12 mouse cellular contexts compared by ENCODE assay signal in the genomic region with DNA sequence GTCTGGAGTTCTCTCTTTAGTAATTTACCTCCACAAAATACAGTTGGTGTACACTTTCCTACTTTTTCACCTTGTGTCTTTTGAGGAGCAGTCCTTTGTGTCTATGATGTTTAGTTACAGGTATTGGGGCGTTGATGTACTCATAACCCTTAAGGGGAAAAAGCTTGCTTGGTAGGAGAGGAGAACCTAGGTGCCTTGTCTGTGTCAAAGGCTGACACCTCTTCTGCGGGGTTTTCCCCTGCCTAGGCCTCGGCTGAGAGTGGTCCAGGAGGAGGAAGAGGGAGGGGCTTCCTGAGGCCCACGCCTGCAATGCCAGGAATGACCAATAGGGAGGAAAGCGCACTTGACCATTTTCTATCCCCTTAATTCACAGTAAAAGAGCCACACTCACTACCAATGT. TPM values are rescaled to one million over a fixed set of nuclear protein-coding genes. Genes with fewer than 3 reads are reported as not detected.
A peak's percentile ranks its signal among the peaks of the same experiment; 100 is the strongest.
DNase-seq lines count a peak whose midpoint lies in the region; ATAC-seq and TF ChIP-seq lines count a peak whose summit lies in the region.
"Had no signal": no experiment of that assay in that cellular context is flagged by ENCODE, and none has a peak within 500 bp of the region (broad histone marks: within the 10 kb centered on the region; RNA-seq: fewer than 3 reads in every experiment).

No protein-coding gene starts in this region.

- H3K4me1 ChIP-seq in kidney, postnatal 0 days (replicated peaks; ENCODE audit: insufficient read depth, low read length), result no peaks in the 10 kb centered on the region
- peaks cover 5% of the 10 kb centered on the region; the same call in 1 of the 2 replicates for H3K4me1 ChIP-seq in G1E (ENCODE audit: insufficient read depth, low read depth, low read length)
- H3K4me1 ChIP-seq in hindbrain, postnatal 0 days (ENCODE audit: insufficient read depth, low read length), result no peaks in the 10 kb centered on the region
- H3K4me1 ChIP-seq: forebrain, embryonic 10.5 days; limb, embryonic 13.5 days had no signal

- no peak overlapping the region for H3K4me2 ChIP-seq in kidney, postnatal 0 days (ENCODE audit: low read length)
- no peak overlapping the region for H3K4me2 ChIP-seq in hindbrain, postnatal 0 days (ENCODE audit: low read depth, low read length)
- H3K4me2 ChIP-seq: limb, embryonic 13.5 days had no signal

- H3K27me3 ChIP-seq in kidney, postnatal 0 days (ENCODE audit: insufficient read depth, low read length), result no peaks in the 10 kb centered on the region
- H3K27me3 ChIP-seq in G1E (ENCODE audit: insufficient read depth, low read length), result no peaks in the 10 kb centered on the region
- H3K27me3 ChIP-seq in hindbrain, postnatal 0 days (ENCODE audit: insufficient read depth, low read length), result no peaks in the 10 kb centered on the region
- H3K27me3 ChIP-seq: limb, embryonic 13.5 days had no signal

- H3K27ac ChIP-seq in kidney, postnatal 0 days, result no peak overlapping the region
- no peak overlapping the region for H3K27ac ChIP-seq in hindbrain, postnatal 0 days
- H3K27ac ChIP-seq: forebrain, embryonic 10.5 days; limb, embryonic 13.5 days had no signal

- no peak for ATAC-seq in kidney, postnatal 0 days (replicated peaks; ENCODE audit: low FRiP score, low read depth)
- ATAC-seq in G1E (ENCODE audit: extremely low read depth, insufficient number of reproducible peaks, low FRiP score, poor library complexity, severe bottlenecking), result no peak
- ATAC-seq in hindbrain, postnatal 0 days, result no peak
- ATAC-seq in erythroid progenitor cell, adult 5-6 weeks (replicated peaks; ENCODE audit: low FRiP score, poor library complexity, severe bottlenecking), result no peak

- DNase-seq in kidney, postnatal 0 days (ENCODE audit: low spot score), result no peak
- DNase-seq in kidney, postnatal 14 days, result no peak
- peak; percentile 75 for DNase-seq in CD4-positive helper T cell, adult 2 months (ENCODE audit: low read depth, low spot score)
- no peak for DNase-seq in G1E (ENCODE audit: low spot score)
- DNase-seq in hindbrain, postnatal 0 days (ENCODE audit: low spot score), result peak; percentile 11
- DNase-seq in frontal cortex, adult 2 months (ENCODE audit: extremely low spot score in 1 of 2, low spot score in 1 of 2), result no peak
- no peak for DNase-seq in right cerebral cortex, postnatal 25 days
- DNase-seq: cerebellum, adult 11-12 months; right cerebral cortex, postnatal 4 days had no signal

- no peaks in the 10 kb centered on the region for H3K9me3 ChIP-seq in kidney, postnatal 0 days (replicated peaks; ENCODE audit: low read length)
- H3K9me3 ChIP-seq in G1E (replicated peaks), result no peaks in the 10 kb centered on the region
- H3K9me3 ChIP-seq in hindbrain, postnatal 0 days (ENCODE audit: low read length), result no peaks in the 10 kb centered on the region
- H3K9me3 ChIP-seq: forebrain, embryonic 10.5 days; limb, embryonic 13.5 days had no signal

- no peak overlapping the region for H3K9ac ChIP-seq in kidney, postnatal 0 days (ENCODE audit: low read depth, low read length)
- no peak overlapping the region for H3K9ac ChIP-seq in hindbrain, postnatal 0 days (replicated peaks; ENCODE audit: low read length)
- H3K9ac ChIP-seq: limb, embryonic 13.5 days had no signal

- peak; percentile 32; the same call in 1 of the 2 replicates for TF ChIP-seq CTCF in kidney, postnatal 0 days (IDR thresholded peaks at IDR 0.05; ENCODE audit: low read depth)
- TF ChIP-seq CTCF in G1E (IDR thresholded peaks at IDR 0.05; ENCODE audit: low read depth, low read length), result peak; percentile 35; the same call in 1 of the 2 replicates
- TF ChIP-seq CTCF in hindbrain, postnatal 0 days (IDR thresholded peaks at IDR 0.05; ENCODE audit: low read depth), result peak; percentile 40

- WGBS in kidney, postnatal 0 days, result 46% methylated on average over 5 of the region's 5 CpGs
- 45% methylated on average over 5 of the region's 5 CpGs for WGBS in hindbrain, postnatal 0 days

- no peaks in the 10 kb centered on the region for H3K36me3 ChIP-seq in kidney, postnatal 0 days (ENCODE audit: insufficient read depth, low read length)
- H3K36me3 ChIP-seq in G1E (replicated peaks), result no peaks in the 10 kb centered on the region
- H3K36me3 ChIP-seq in hindbrain, postnatal 0 days (ENCODE audit: insufficient read depth, low read length), result no peaks in the 10 kb centered on the region
- H3K36me3 ChIP-seq: forebrain, embryonic 10.5 days; limb, embryonic 13.5 days had no signal

- H3K4me3 ChIP-seq in kidney, postnatal 0 days (replicated peaks; ENCODE audit: low read depth, low read length), result no peak overlapping the region
- H3K4me3 ChIP-seq in G1E (ENCODE audit: low read depth, low read length), result no peak overlapping the region
- H3K4me3 ChIP-seq in hindbrain, postnatal 0 days (ENCODE audit: low read length), result no peak overlapping the region
- H3K4me3 ChIP-seq: forebrain, embryonic 10.5 days; limb, embryonic 13.5 days had no signal

RNA-seq across cellular contexts. Expression of a gene that starts 17.9 kb away (rescaled TPM):
- polyA plus RNA-seq in kidney, postnatal 0 days (2015; fragmentation: Nextera tagmentation; extraction: Ambion mirVana), result 2.2 and 2.7 TPM in 2 replicates
- total RNA-seq in G1E (2014; fragmentation: Nextera tagmentation) (399 and 427 TPM in 2 replicates), G1E (2017) (258 and 268 TPM in 2 replicates)
- polyA plus RNA-seq in G1E (2012), result 40.0 and 49.3 TPM in 2 replicates
- total RNA-seq in hindbrain, postnatal 0 days (2014; rRNA removed), result 3.3 and 4.0 TPM in 2 replicates
- polyA plus RNA-seq in hindbrain, postnatal 0 days (2015; fragmentation: Nextera tagmentation; extraction: Ambion mirVana), result 2.0 and 2.2 TPM in 2 replicates
- polyA plus RNA-seq in frontal cortex, adult 2 months (2012; rRNA removed), result 0.24 and 0.48 TPM in 2 replicates
- 93.7 and 126 TPM in 2 replicates for total RNA-seq in erythroid progenitor cell, adult 5-6 weeks (2015; ENCODE audit: low replicate concordance)
- 43.9 and 54.2 TPM in 2 replicates for total RNA-seq in erythroid progenitor cell, adult 5-6 weeks (2017; ENCODE audit: low replicate concordance)

Comparison
In these comparisons a context has a peak if more than half of its experiments do, and no peak if none do; other contexts are left out.
1. DNase-seq: peak in CD4-positive helper T cell, adult 2 months (single experiment) and hindbrain, postnatal 0 days (single experiment); none in kidney, postnatal 0 days (single experiment), kidney, postnatal 14 days (single experiment), G1E (single experiment), frontal cortex, adult 2 months (0 of 2) and right cerebral cortex, postnatal 25 days (single experiment).
2. RNA of a gene that starts 17.9 kb away (polyA plus RNA-seq): 40.0 to 49.3 TPM in G1E; 2.2 to 2.7 TPM in kidney, postnatal 0 days, 2.0 to 2.2 TPM in hindbrain, postnatal 0 days and 0.24 to 0.48 TPM in frontal cortex, adult 2 months; every median in the first group is over 10 times any median in the second.
3. Peak in every context shown above with its lines, with median percentiles within 50 percentile points of each other: CTCF ChIP-seq.